Comparison of ENCODE assay signal across 24 mouse cellular contexts in the genomic region with DNA sequence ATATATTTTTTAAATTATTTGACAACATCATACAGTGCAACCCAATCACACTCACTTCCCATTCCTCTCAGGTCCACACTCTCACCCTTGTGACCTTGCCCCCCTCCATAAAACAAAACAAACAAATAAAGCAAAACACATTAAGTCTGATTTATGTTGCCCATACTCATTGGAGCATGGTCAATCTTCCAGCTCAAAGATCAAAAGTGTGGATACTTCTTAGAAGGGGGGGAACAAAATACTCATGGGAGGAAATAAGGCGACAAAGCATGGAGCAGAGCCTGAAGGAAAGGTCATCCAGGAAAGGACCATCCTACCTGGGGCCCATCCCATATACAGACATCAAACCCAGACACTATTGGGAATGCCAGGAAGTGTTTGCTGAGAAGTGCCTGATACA.
"Had no signal": no experiment of that assay in that cellular context is flagged by ENCODE, and none has a peak within 500 bp of the region (broad histone marks: within the 10 kb centered on the region; RNA-seq: fewer than 3 reads in every experiment).

No protein-coding gene starts in this region.

- H3K9me3 ChIP-seq: heart, embryonic 13.5 days; heart, embryonic 15.5 days; hindbrain, embryonic 13.5 days; hindbrain, embryonic 15.5 days; limb, embryonic 13.5 days; limb, embryonic 15.5 days; liver, embryonic 12.5 days had no signal

- H3K36me3 ChIP-seq: heart, embryonic 13.5 days; heart, embryonic 15.5 days; hindbrain, embryonic 13.5 days; hindbrain, embryonic 15.5 days; limb, embryonic 13.5 days; limb, embryonic 15.5 days; liver, embryonic 12.5 days had no signal

- H3K9ac ChIP-seq: forebrain, postnatal 0 days; heart, embryonic 13.5 days; heart, embryonic 15.5 days; hindbrain, embryonic 13.5 days; hindbrain, embryonic 15.5 days; limb, embryonic 13.5 days; limb, embryonic 15.5 days; liver, embryonic 12.5 days had no signal

- H3K4me2 ChIP-seq: heart, embryonic 11.5 days; heart, embryonic 13.5 days; heart, embryonic 15.5 days; hindbrain, embryonic 13.5 days; hindbrain, embryonic 15.5 days; limb, embryonic 13.5 days; limb, embryonic 15.5 days; liver, embryonic 12.5 days had no signal

- ATAC-seq: forebrain, postnatal 0 days; hindbrain, postnatal 0 days; intestine, embryonic 16.5 days; liver, embryonic 12.5 days had no signal

- H3K27ac ChIP-seq: heart, adult 2 months; heart, embryonic 13.5 days; heart, embryonic 15.5 days; hindbrain, embryonic 13.5 days; hindbrain, embryonic 15.5 days; hindbrain, postnatal 0 days; limb, embryonic 13.5 days; limb, embryonic 15.5 days; liver, embryonic 12.5 days had no signal

- H3K4me1 ChIP-seq: heart, embryonic 13.5 days; heart, embryonic 15.5 days; hindbrain, embryonic 13.5 days; hindbrain, embryonic 15.5 days; limb, embryonic 13.5 days; limb, embryonic 15.5 days; liver, embryonic 12.5 days had no signal

- DNase-seq: forebrain, postnatal 0 days; gastrocnemius, postnatal 14 days; gastrocnemius, postnatal 36 days; heart, adult 11 months; heart, adult 2 months; heart, postnatal 14 days; heart, postnatal 36 days; kidney, adult 2 months; kidney, adult 9 months; kidney, postnatal 10 days; kidney, postnatal 36 days; layer of hippocampus, adult 9-11 months; layer of hippocampus, postnatal 36 days; left cerebral cortex, postnatal 4 days had no signal

- H3K27me3 ChIP-seq: heart, embryonic 13.5 days; heart, embryonic 15.5 days; hindbrain, embryonic 13.5 days; hindbrain, embryonic 15.5 days; limb, embryonic 13.5 days; limb, embryonic 15.5 days; liver, embryonic 12.5 days had no signal

- H3K4me3 ChIP-seq: heart, adult 2 months; heart, embryonic 13.5 days; heart, embryonic 15.5 days; hindbrain, embryonic 13.5 days; hindbrain, embryonic 15.5 days; limb, embryonic 13.5 days; limb, embryonic 15.5 days; liver, embryonic 12.5 days had no signal
